Mouse (Mus musculus): ENCODE results near the gene Pbrm1.

DNA sequence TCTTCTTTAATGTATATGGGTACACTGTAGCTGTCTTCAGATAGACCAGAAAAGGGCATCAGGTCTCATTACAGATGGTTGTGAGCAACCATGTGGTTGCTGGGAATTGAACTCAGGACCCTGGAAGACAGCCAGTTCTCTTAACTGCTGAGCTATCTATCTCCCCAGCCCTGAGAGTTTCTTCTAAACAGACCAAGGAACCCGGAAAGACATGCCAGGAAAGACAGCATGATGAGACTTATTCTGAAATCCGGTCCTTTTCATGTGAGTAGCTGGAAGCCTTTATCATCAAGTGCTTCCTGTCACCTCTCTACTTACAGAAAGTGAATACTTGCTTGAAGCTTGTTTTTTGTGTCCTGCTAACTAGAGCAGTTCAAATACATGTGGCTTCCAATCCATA, 14.4 kb upstream of the Pbrm1 start:
- no peak for TF ChIP-seq CTCF (IDR thresholded peaks at IDR 0.05; ENCODE audit: low read depth)
- 0 out of 2 replicates have a peak, but pooled peaks have one; percentile 20 for TF ChIP-seq EP300 (IDR thresholded peaks at IDR 0.05; ENCODE audit: low read depth)
